In genomic region chr6:144919750-144920149, GRCm38 (mm10) we compare ENCODE assay signal across 15 mouse cellular contexts.
DNase-seq lines count a peak whose midpoint lies in the region; ATAC-seq and TF ChIP-seq lines count a peak whose summit lies in the region.
"Had no signal": no experiment of that assay in that cellular context is flagged by ENCODE, and none has a peak within 500 bp of the region (broad histone marks: within the 10 kb centered on the region; RNA-seq: fewer than 3 reads in every experiment).

No protein-coding gene starts in this region.

- no peaks in the 10 kb centered on the region for H3K9me3 ChIP-seq in forebrain, embryonic 13.5 days (replicated peaks)
- H3K9me3 ChIP-seq: hindbrain, embryonic 10.5 days; stomach, embryonic 15.5 days had no signal

- H3K4me2 ChIP-seq in forebrain, embryonic 13.5 days = no peak overlapping the region
- H3K4me2 ChIP-seq: stomach, embryonic 15.5 days had no signal

- DNase-seq in kidney, adult 2 months = peak; percentile 8
- DNase-seq in kidney, postnatal 25 days = no peak
- DNase-seq in CD4-positive, CD25-positive, alpha-beta regulatory T cell, adult 2 months (ENCODE audit: low read depth, low spot score) = peak; percentile 56
- DNase-seq in embryo, embryonic 11 days = peak; percentile 14
- peak; percentile 41 for DNase-seq in mesoderm, embryonic 11.5 days (ENCODE audit: low read depth, low spot score)
- no peak for DNase-seq in urinary bladder, postnatal 14 days (ENCODE audit: low spot score)
- DNase-seq: adrenal gland, adult 8-10 months; cerebellum, postnatal 25 days; gastrocnemius, postnatal 36 days; kidney, adult 11 months; thymus, postnatal 25 days had no signal

- no peak for TF ChIP-seq POLR2A in kidney, adult 2 months (IDR thresholded peaks at IDR 0.05; ENCODE audit: low read depth, low read length)

- 40% methylated on average over 5 of the region's 5 CpGs for WGBS in kidney, adult 2 months
- 82% methylated on average over 5 of the region's 5 CpGs for WGBS in forebrain, embryonic 13.5 days

- H3K27me3 ChIP-seq in kidney, adult 2 months (replicated peaks; ENCODE audit: control insufficient read depth, insufficient read depth, low read length) = no peaks in the 10 kb centered on the region
- H3K27me3 ChIP-seq in forebrain, embryonic 13.5 days = no peaks in the 10 kb centered on the region
- H3K27me3 ChIP-seq: Patski; stomach, embryonic 15.5 days had no signal

- no peak for TF ChIP-seq CTCF in kidney, adult 2 months (conservative IDR thresholded peaks at IDR 0.05; ENCODE audit: insufficient read depth, insufficient read length, low read depth, low read length)

- no peak for ATAC-seq in forebrain, embryonic 13.5 days
- ATAC-seq: Patski had no signal

- H3K27ac ChIP-seq in kidney, adult 2 months (ENCODE audit: insufficient read depth, low read depth, low read length) = no peak overlapping the region
- H3K27ac ChIP-seq in forebrain, embryonic 13.5 days = no peak overlapping the region
- H3K27ac ChIP-seq: hindbrain, embryonic 10.5 days; stomach, embryonic 15.5 days had no signal

- H3K4me3 ChIP-seq in kidney, adult 2 months (ENCODE audit: insufficient read depth, low read depth, low read length) = no peak overlapping the region
- H3K4me3 ChIP-seq in forebrain, embryonic 13.5 days = no peak overlapping the region
- H3K4me3 ChIP-seq: hindbrain, embryonic 10.5 days; stomach, embryonic 15.5 days had no signal

- no peaks in the 10 kb centered on the region for H3K36me3 ChIP-seq in kidney, adult 2 months (ENCODE audit: control insufficient read depth, insufficient read depth, low read length)
- H3K36me3 ChIP-seq in forebrain, embryonic 13.5 days (ENCODE audit: poor library complexity, severe bottlenecking) = no peaks in the 10 kb centered on the region
- H3K36me3 ChIP-seq: hindbrain, embryonic 10.5 days; stomach, embryonic 15.5 days had no signal

- no peaks in the 10 kb centered on the region; the same call in 1 of the 2 replicates for H3K4me1 ChIP-seq in kidney, adult 2 months (ENCODE audit: control insufficient read depth, insufficient read depth, low read length)
- no peaks in the 10 kb centered on the region for H3K4me1 ChIP-seq in forebrain, embryonic 13.5 days
- H3K4me1 ChIP-seq: hindbrain, embryonic 10.5 days; stomach, embryonic 15.5 days had no signal

- no peak overlapping the region for H3K9ac ChIP-seq in forebrain, embryonic 13.5 days
- H3K9ac ChIP-seq: stomach, embryonic 15.5 days had no signal

Comparison
In these comparisons a context has a peak if more than half of its experiments do, and no peak if none do; other contexts are left out.
1. DNase-seq: peak in kidney, adult 2 months (single experiment), CD4-positive, CD25-positive, alpha-beta regulatory T cell, adult 2 months (single experiment), embryo, embryonic 11 days (single experiment) and mesoderm, embryonic 11.5 days (single experiment); none in kidney, postnatal 25 days (0 of 2) and urinary bladder, postnatal 14 days (single experiment).